Mouse (Mus musculus): Measurements from ENCODE around the gene She.
"Not testable (repeated sequence)": the region's sequence is repeated elsewhere in the genome, so short reads cannot be mapped to it uniquely, and the experiment has no call there.

She gene

GRCm38 (mm10) chr3:89818605-89819004 is 12.6 kb upstream of the She start:
- no peak for DNase-seq

GRCm38 (mm10) chr3:89819897-89820296 is 11.3 kb upstream of the She start:
- no peak for DNase-seq

GRCm38 (mm10) chr3:89820311-89821095 is 10.7 kb upstream of the She start:
- no peak for DNase-seq

- no peak for DNase-seq
Measured at GRCm38 (mm10) chr3:89821096-89821513, 10.1 kb upstream of the She start.

- no peak for DNase-seq
Measured at GRCm38 (mm10) chr3:89821548-89822480, 9.4 kb upstream of the She start.

GRCm38 (mm10) chr3:89823594-89823993 is 7.6 kb upstream of the She start:
- no peak for DNase-seq

GRCm38 (mm10) chr3:89826295-89826694 is 4.9 kb upstream of the She start:
- no peak for DNase-seq

- DNase-seq: peak; percentile 18
Measured at GRCm38 (mm10) chr3:89835362-89835761, 4.2 kb downstream of the She start.

- DNase-seq: peak; percentile 33
Measured at GRCm38 (mm10) chr3:89842258-89842657, 11.1 kb downstream of the She start.

- DNase-seq: no peak
Measured at GRCm38 (mm10) chr3:89843148-89843547, 12.0 kb downstream of the She start.

- DNase-seq: no peak
Measured at GRCm38 (mm10) chr3:89845814-89846213, 14.6 kb downstream of the She start.

- DNase-seq: no peak
Measured at GRCm38 (mm10) chr3:89847126-89847525, 16.0 kb downstream of the She start.

- no peak for DNase-seq
Measured at GRCm38 (mm10) chr3:89847596-89847995, 16.4 kb downstream of the She start.

- DNase-seq: no peak
Measured at GRCm38 (mm10) chr3:89848083-89848482, 16.9 kb downstream of the She start.

- peak; percentile 54 for DNase-seq
Measured at GRCm38 (mm10) chr3:89853752-89854151, 22.6 kb downstream of the She start.

GRCm38 (mm10) chr3:89857353-89857752 is 26.2 kb downstream of the She start:
- no peak for DNase-seq

- DNase-seq: peak; percentile 74
Measured at GRCm38 (mm10) chr3:89858123-89858522, 27.0 kb downstream of the She start.

- DNase-seq: no peak
Measured at GRCm38 (mm10) chr3:89858888-89859287, 27.7 kb downstream of the She start.

GRCm38 (mm10) chr3:89859936-89860335 is 28.8 kb downstream of the She start:
- DNase-seq: no peak

GRCm38 (mm10) chr3:89860343-89860742 is 29.2 kb downstream of the She start:
- DNase-seq: no peak

- DNase-seq: peak; percentile 56
Measured at GRCm38 (mm10) chr3:89861070-89861469, 29.9 kb downstream of the She start.

GRCm38 (mm10) chr3:89862182-89862761 is 31.1 kb downstream of the She start:
- DNase-seq: no peak

- DNase-seq: not testable (repeated sequence)
Measured at GRCm38 (mm10) chr3:89863276-89863675, 32.1 kb downstream of the She start.
